Comparison of ENCODE assay signal across 11 mouse cellular contexts in genomic region chr7:111297174-111297902, GRCm38 (mm10).
DNase-seq lines count a peak whose midpoint lies in the region; ATAC-seq and TF ChIP-seq lines count a peak whose summit lies in the region.
"Had no signal": no experiment of that assay in that cellular context is flagged by ENCODE, and none has a peak within 500 bp of the region (broad histone marks: within the 10 kb centered on the region; RNA-seq: fewer than 3 reads in every experiment).

No protein-coding gene starts in this region.

- no peaks in the 10 kb centered on the region for H3K36me3 ChIP-seq in forebrain, embryonic 16.5 days (ENCODE audit: control insufficient read depth, insufficient read depth)
- no peaks in the 10 kb centered on the region for H3K36me3 ChIP-seq in forebrain, embryonic 14.5 days (ENCODE audit: control insufficient read depth, insufficient read depth, low read length)
- H3K36me3 ChIP-seq: embryonic facial prominence, embryonic 15.5 days had no signal

- DNase-seq in forebrain, embryonic 14.5 days (ENCODE audit: low spot score), result no peak
- peak; percentile 56 for DNase-seq in NIH3T3 (ENCODE audit: low read depth)
- peak; percentile 50 to 76 for DNase-seq in left cerebral cortex, postnatal 14 days (ENCODE audit: low spot score in 2 of 2)
- no peak for DNase-seq in gastrocnemius, adult 18-20 months (ENCODE audit: low spot score)
- no peak for DNase-seq in yolk sac, embryonic 10.5 days (ENCODE audit: low spot score)
- DNase-seq in gastrocnemius, adult 2 months, result no peak
- DNase-seq: lung, embryonic 14.5 days had no signal

- no peak overlapping the region for H3K4me2 ChIP-seq in forebrain, embryonic 16.5 days (ENCODE audit: low read length)
- no peak overlapping the region for H3K4me2 ChIP-seq in forebrain, embryonic 14.5 days (ENCODE audit: low read length)
- H3K4me2 ChIP-seq: embryonic facial prominence, embryonic 15.5 days; heart, embryonic 11.5 days; lung, embryonic 14.5 days had no signal

- H3K4me3 ChIP-seq in forebrain, embryonic 16.5 days (replicated peaks; ENCODE audit: low read length), result no peak overlapping the region
- no peak overlapping the region for H3K4me3 ChIP-seq in forebrain, embryonic 14.5 days (ENCODE audit: low read depth, low read length)
- no peak overlapping the region for H3K4me3 ChIP-seq in gastrocnemius, adult 2 months
- H3K4me3 ChIP-seq: embryonic facial prominence, embryonic 15.5 days had no signal

- peaks cover 4% of the 10 kb centered on the region for H3K4me1 ChIP-seq in forebrain, embryonic 16.5 days (replicated peaks; ENCODE audit: control insufficient read depth, insufficient read depth, low read length)
- H3K4me1 ChIP-seq in forebrain, embryonic 14.5 days (ENCODE audit: control insufficient read depth, insufficient read depth, low read length), result peaks cover 3% of the 10 kb centered on the region; the same call in 1 of the 2 replicates

- 0 out of 2 replicates have a peak, but pooled peaks have one; percentile 39 for ATAC-seq in forebrain, embryonic 16.5 days
- ATAC-seq in forebrain, embryonic 14.5 days, result no peak
- peak; percentile 68 for ATAC-seq in frontal cortex, adult (ENCODE audit: low TSS enrichment)

- no peak overlapping the region for H3K27ac ChIP-seq in forebrain, embryonic 16.5 days (ENCODE audit: low read length)
- no peak overlapping the region for H3K27ac ChIP-seq in forebrain, embryonic 14.5 days (ENCODE audit: low read depth, low read length)
- H3K27ac ChIP-seq in gastrocnemius, adult 2 months, result no peak overlapping the region
- H3K27ac ChIP-seq: embryonic facial prominence, embryonic 15.5 days had no signal

- H3K9ac ChIP-seq in forebrain, embryonic 16.5 days (replicated peaks; ENCODE audit: low read depth, low read length), result no peak overlapping the region
- no peak overlapping the region for H3K9ac ChIP-seq in forebrain, embryonic 14.5 days (ENCODE audit: low read length)
- H3K9ac ChIP-seq: embryonic facial prominence, embryonic 15.5 days; lung, embryonic 14.5 days had no signal

- WGBS in forebrain, embryonic 16.5 days, result 66% methylated on average over 9 of the region's 9 CpGs
- 80% methylated on average over 9 of the region's 9 CpGs for WGBS in forebrain, embryonic 14.5 days

- intact Hi-C loops in left cerebral cortex, postnatal 14 days (cut with DNase I), result no loop called here
- intact Hi-C loops in gastrocnemius, adult 2 months (cut with DNase I), result no loop called here

- no peaks in the 10 kb centered on the region for H3K9me3 ChIP-seq in forebrain, embryonic 16.5 days (ENCODE audit: control insufficient read depth, low read length)
- H3K9me3 ChIP-seq in forebrain, embryonic 14.5 days (replicated peaks; ENCODE audit: control insufficient read depth, low read length), result no peaks in the 10 kb centered on the region
- H3K9me3 ChIP-seq: embryonic facial prominence, embryonic 15.5 days had no signal

- no peaks in the 10 kb centered on the region for H3K27me3 ChIP-seq in forebrain, embryonic 16.5 days (replicated peaks; ENCODE audit: control insufficient read depth, insufficient read depth, low read length)
- no peaks in the 10 kb centered on the region for H3K27me3 ChIP-seq in forebrain, embryonic 14.5 days (replicated peaks; ENCODE audit: control insufficient read depth, insufficient read depth, low read length)
- H3K27me3 ChIP-seq: embryonic facial prominence, embryonic 15.5 days had no signal

- TF ChIP-seq CTCF in gastrocnemius, adult 2 months (IDR thresholded peaks at IDR 0.05), result no peak

Comparison
In these comparisons a context has a peak if more than half of its experiments do, and no peak if none do; other contexts are left out.
1. DNase-seq: peak in NIH3T3 (single experiment) and left cerebral cortex, postnatal 14 days (2 of 2); none in forebrain, embryonic 14.5 days (single experiment), gastrocnemius, adult 18-20 months (single experiment), yolk sac, embryonic 10.5 days (single experiment) and gastrocnemius, adult 2 months (single experiment).